Mouse (Mus musculus): ENCODE data around the gene Cep19. TPM values are rescaled to one million over a fixed set of nuclear protein-coding genes. Genes with fewer than 3 reads are reported as not detected.

The Cep19 gene
- polyA plus RNA-seq, 1 experiment: 10.2 TPM

DNA sequence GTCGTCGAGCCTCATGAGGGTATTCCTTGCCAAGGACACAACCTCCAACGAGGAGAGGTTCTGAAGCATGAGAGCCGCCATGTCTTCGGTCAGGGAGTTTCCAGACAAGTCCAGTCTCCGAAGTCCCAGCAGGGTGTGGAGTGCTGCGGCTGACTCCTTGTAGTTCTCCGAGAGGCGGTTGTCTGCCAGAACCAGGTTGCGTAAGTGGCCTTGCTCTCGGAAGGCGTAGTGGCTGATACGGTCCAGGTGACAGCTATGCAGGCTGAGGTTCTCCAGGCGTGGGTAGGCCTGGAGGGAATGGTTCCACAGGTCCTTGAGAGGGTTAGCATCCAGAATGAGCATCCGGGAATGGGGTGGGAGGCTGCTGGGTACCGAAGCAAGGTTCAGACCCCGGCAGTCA lies 45.0 kb downstream of the Cep19 start:
- TF ChIP-seq CTCF (IDR thresholded peaks at IDR 0.05; ENCODE audit: extremely low read depth, insufficient read length, insufficient replicate concordance, low read depth, low read length): no peak
- TF ChIP-seq POLR2A (IDR thresholded peaks at IDR 0.05; ENCODE audit: low read depth, low read length): no peak
- 85% methylated on average over 17 of the region's 17 CpGs for WGBS
- Histone ChIP-seq H3K4me3 (ENCODE audit: low read depth, low read length) (no peak overlapping the region), H3K27me3 (ENCODE audit: control insufficient read depth, insufficient read depth, low read length) (no peaks in the 10 kb centered on the region), H3K27ac (ENCODE audit: insufficient read depth, low read depth, low read length) (no peak overlapping the region), H3K36me3 (ENCODE audit: control insufficient read depth, insufficient read depth, low read length) (no peaks in the 10 kb centered on the region), H3K4me1 (ENCODE audit: control insufficient read depth, insufficient read depth, insufficient read length, low read length) (no peaks in the 10 kb centered on the region)

GRCm38 (mm10) chr16:32147589-32148207 lies 48.1 kb downstream of the Cep19 start:
- no peak for TF ChIP-seq POLR2A (IDR thresholded peaks at IDR 0.05; ENCODE audit: low read depth, low read length)
- TF ChIP-seq CTCF (IDR thresholded peaks at IDR 0.05; ENCODE audit: extremely low read depth, insufficient read length, insufficient replicate concordance, low read depth, low read length): no peak
- Histone ChIP-seq H3K4me1 (ENCODE audit: control insufficient read depth, insufficient read depth, insufficient read length, low read length) (no peaks in the 10 kb centered on the region), H3K27ac (ENCODE audit: insufficient read depth, low read depth, low read length) (no peak overlapping the region), H3K4me3 (ENCODE audit: low read depth, low read length) (no peak overlapping the region; the same call in 1 of the 2 replicates), H3K36me3 (ENCODE audit: control insufficient read depth, insufficient read depth, low read length) (no peaks in the 10 kb centered on the region), H3K27me3 (ENCODE audit: control insufficient read depth, insufficient read depth, low read length) (no peaks in the 10 kb centered on the region)
- 61% methylated on average over 12 of the region's 13 CpGs for WGBS

- no peaks in the 10 kb centered on the region for H3K27me3 ChIP-seq (ENCODE audit: control insufficient read depth, insufficient read depth, low read length)
- TF ChIP-seq CTCF (IDR thresholded peaks at IDR 0.05; ENCODE audit: extremely low read depth, insufficient read length, insufficient replicate concordance, low read depth, low read length): no peak
- no peak for TF ChIP-seq POLR2A (IDR thresholded peaks at IDR 0.05; ENCODE audit: low read depth, low read length)
- H3K4me1 ChIP-seq (ENCODE audit: control insufficient read depth, insufficient read depth, insufficient read length, low read length): no peaks in the 10 kb centered on the region
- H3K4me3 ChIP-seq (ENCODE audit: low read depth, low read length): no peak overlapping the region
- WGBS: 80% methylated on average over 1 of the region's 1 CpGs
- H3K36me3 ChIP-seq (ENCODE audit: control insufficient read depth, insufficient read depth, low read length): no peaks in the 10 kb centered on the region
- H3K27ac ChIP-seq (ENCODE audit: insufficient read depth, low read depth, low read length): no peak overlapping the region
Measured at GRCm38 (mm10) chr16:32153976-32154375, 54.4 kb downstream of the Cep19 start.

GRCm38 (mm10) chr16:32154437-32154836 lies 54.8 kb downstream of the Cep19 start:
- H3K4me3 ChIP-seq (ENCODE audit: low read depth, low read length): no peak overlapping the region
- H3K4me1 ChIP-seq (ENCODE audit: control insufficient read depth, insufficient read depth, insufficient read length, low read length): no peaks in the 10 kb centered on the region
- no peak for TF ChIP-seq CTCF (IDR thresholded peaks at IDR 0.05; ENCODE audit: extremely low read depth, insufficient read length, insufficient replicate concordance, low read depth, low read length)
- TF ChIP-seq POLR2A (IDR thresholded peaks at IDR 0.05; ENCODE audit: low read depth, low read length): no peak
- no peaks in the 10 kb centered on the region for H3K36me3 ChIP-seq (ENCODE audit: control insufficient read depth, insufficient read depth, low read length)
- no peaks in the 10 kb centered on the region for H3K27me3 ChIP-seq (ENCODE audit: control insufficient read depth, insufficient read depth, low read length)
- WGBS: 64% methylated on average over 13 of the region's 13 CpGs
- H3K27ac ChIP-seq (ENCODE audit: insufficient read depth, low read depth, low read length): no peak overlapping the region

DNA sequence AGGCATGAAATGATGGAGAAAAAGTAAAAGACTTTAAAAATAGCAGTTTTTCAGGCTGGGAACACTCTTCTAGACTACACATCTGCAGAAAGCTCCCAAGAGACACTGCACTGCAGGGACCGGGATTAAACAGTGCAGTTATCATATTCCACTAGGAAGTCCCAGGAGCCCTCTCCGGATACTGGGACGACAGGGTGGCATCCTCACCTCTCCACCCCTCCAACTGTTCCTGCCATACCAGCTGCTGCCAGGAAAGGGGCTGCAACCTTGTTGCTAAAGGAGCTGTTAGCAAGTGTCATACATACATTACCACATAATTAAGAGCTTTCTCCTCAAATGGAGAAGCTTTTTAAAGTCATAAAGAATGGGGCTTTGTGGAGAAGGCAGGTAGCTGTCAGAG lies 57.1 kb downstream of the Cep19 start:
- Histone ChIP-seq H3K27ac (ENCODE audit: insufficient read depth, low read depth, low read length) (no peak overlapping the region), H3K4me1 (ENCODE audit: control insufficient read depth, insufficient read depth, insufficient read length, low read length) (no peaks in the 10 kb centered on the region), H3K36me3 (ENCODE audit: control insufficient read depth, insufficient read depth, low read length) (no peaks in the 10 kb centered on the region), H3K27me3 (ENCODE audit: control insufficient read depth, insufficient read depth, low read length) (no peaks in the 10 kb centered on the region), H3K4me3 (ENCODE audit: low read depth, low read length) (no peak overlapping the region)
- 21% methylated on average over 3 of the region's 3 CpGs for WGBS
- TF ChIP-seq POLR2A (IDR thresholded peaks at IDR 0.05; ENCODE audit: low read depth, low read length) (no peak), CTCF (IDR thresholded peaks at IDR 0.05; ENCODE audit: extremely low read depth, insufficient read length, insufficient replicate concordance, low read depth, low read length) (no peak)

DNA sequence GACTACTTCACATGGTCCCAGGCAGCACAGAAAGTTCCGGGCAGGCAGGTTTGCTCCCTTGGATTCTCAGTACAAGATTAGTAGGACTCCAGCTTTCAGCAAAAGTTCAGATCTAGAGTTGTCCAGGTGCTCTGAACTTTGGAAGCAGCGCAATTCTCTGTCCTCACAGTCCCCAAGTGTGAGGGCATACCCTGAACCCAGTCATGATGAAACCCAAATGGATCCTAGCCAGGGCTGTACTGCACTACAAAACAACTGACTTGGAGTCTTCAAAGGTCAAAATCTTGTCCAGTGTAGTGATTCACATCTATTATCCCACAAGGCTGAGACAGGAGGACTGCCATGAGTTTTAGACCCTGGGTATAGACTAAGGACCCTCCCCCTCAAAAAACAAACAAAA lies 57.8 kb downstream of the Cep19 start:
- H3K27ac ChIP-seq (ENCODE audit: insufficient read depth, low read depth, low read length): no peak overlapping the region
- no peaks in the 10 kb centered on the region for H3K27me3 ChIP-seq (ENCODE audit: control insufficient read depth, insufficient read depth, low read length)
- H3K4me3 ChIP-seq (ENCODE audit: low read depth, low read length): no peak overlapping the region
- H3K4me1 ChIP-seq (ENCODE audit: control insufficient read depth, insufficient read depth, insufficient read length, low read length): no peaks in the 10 kb centered on the region
- no peak for TF ChIP-seq CTCF (IDR thresholded peaks at IDR 0.05; ENCODE audit: extremely low read depth, insufficient read length, insufficient replicate concordance, low read depth, low read length)
- no peak for TF ChIP-seq POLR2A (IDR thresholded peaks at IDR 0.05; ENCODE audit: low read depth, low read length)
- WGBS: 59% methylated on average over 2 of the region's 2 CpGs
- H3K36me3 ChIP-seq (ENCODE audit: control insufficient read depth, insufficient read depth, low read length): no peaks in the 10 kb centered on the region

Other genes starting within 250 kb of the Cep19 start
- gene Meltf, start 221.0 kb upstream of the Cep19 start, polyA plus RNA-seq (2012; rRNA removed): 0.05 TPM in 1 of 2 replicates, not detected in the other
- 1.6 and 2.7 TPM in 2 replicates for gene Pigz, start 165.9 kb upstream of the Cep19 start, polyA plus RNA-seq (2012; rRNA removed)
- 117 and 179 TPM in 2 replicates for gene 0610012G03Rik, start 151.3 kb upstream of the Cep19 start, polyA plus RNA-seq (2012; rRNA removed)
- gene Ncbp2, start 151.3 kb upstream of the Cep19 start, polyA plus RNA-seq (2012; rRNA removed): 0.36 and 0.99 TPM in 2 replicates
- gene Senp5, start 96.5 kb upstream of the Cep19 start, polyA plus RNA-seq (2012; rRNA removed): 1.1 and 2.0 TPM in 2 replicates
- 7.4 and 16.1 TPM in 2 replicates for gene Pak2, start 20.5 kb upstream of the Cep19 start, polyA plus RNA-seq (2012; rRNA removed)
- gene Pigx, start 60 bp upstream of the Cep19 start, polyA plus RNA-seq (2012; rRNA removed): 14.6 and 32.5 TPM in 2 replicates
- gene Nrros, start 65.8 kb downstream of the Cep19 start, polyA plus RNA-seq (2012; rRNA removed): 5.3 and 6.7 TPM in 2 replicates
- not detected in 2 replicates for gene Bex6, start 80.0 kb downstream of the Cep19 start, polyA plus RNA-seq (2012; rRNA removed)
- gene Fbxo45, start 147.4 kb downstream of the Cep19 start, polyA plus RNA-seq (2012; rRNA removed): 1.5 and 2.4 TPM in 2 replicates
- gene Wdr53, start 147.4 kb downstream of the Cep19 start, polyA plus RNA-seq (2012; rRNA removed): 0.53 and 1.5 TPM in 2 replicates
- gene Smco1, start 171.7 kb downstream of the Cep19 start, polyA plus RNA-seq (2012; rRNA removed): not detected in 2 replicates
- gene Rnf168, start 177.7 kb downstream of the Cep19 start, polyA plus RNA-seq (2012; rRNA removed): 3.6 and 5.5 TPM in 2 replicates
- 6.1 and 6.4 TPM in 2 replicates for gene Ubxn7, start 232.5 kb downstream of the Cep19 start, polyA plus RNA-seq (2012; rRNA removed)

Measured in small intestine, adult 2 months (tissue).